Mouse (Mus musculus): ENCODE data around the gene Ispd.
"Not testable (repeated sequence)": the region's sequence is repeated elsewhere in the genome, so short reads cannot be mapped to it uniquely, and the experiment has no call there.

Gene Ispd

GRCm38 (mm10) chr12:36381441-36382340 is at the start of gene Ispd, which contains the start of gene D630036H23Rik:
Gene Ispd, plus strand, starts transcription at chr12:36381450.
Gene D630036H23Rik, minus strand, starts transcription at chr12:36382181.
- peak; percentile 90 for DNase-seq

DNA sequence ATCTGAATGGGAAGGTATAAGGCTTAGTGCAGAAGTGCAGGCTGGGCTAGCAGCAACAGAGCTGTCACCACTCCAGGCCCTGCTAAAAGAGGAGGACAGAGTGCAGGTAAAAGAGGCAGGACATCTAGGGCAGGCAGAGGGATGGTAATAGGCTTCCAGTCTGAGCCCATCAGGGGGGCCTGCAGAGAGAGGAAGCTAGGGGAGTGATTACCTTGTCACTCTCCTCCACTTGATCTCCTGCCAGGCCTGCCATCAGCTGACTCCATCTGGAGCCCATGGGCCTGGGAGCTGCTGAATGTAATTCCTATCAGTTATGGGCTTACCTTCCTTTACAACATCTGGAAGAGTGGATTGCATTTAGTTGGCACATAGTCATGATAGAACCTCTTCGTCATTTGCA is 48.6 kb upstream of the Ispd start:
- no peak for DNase-seq

DNA sequence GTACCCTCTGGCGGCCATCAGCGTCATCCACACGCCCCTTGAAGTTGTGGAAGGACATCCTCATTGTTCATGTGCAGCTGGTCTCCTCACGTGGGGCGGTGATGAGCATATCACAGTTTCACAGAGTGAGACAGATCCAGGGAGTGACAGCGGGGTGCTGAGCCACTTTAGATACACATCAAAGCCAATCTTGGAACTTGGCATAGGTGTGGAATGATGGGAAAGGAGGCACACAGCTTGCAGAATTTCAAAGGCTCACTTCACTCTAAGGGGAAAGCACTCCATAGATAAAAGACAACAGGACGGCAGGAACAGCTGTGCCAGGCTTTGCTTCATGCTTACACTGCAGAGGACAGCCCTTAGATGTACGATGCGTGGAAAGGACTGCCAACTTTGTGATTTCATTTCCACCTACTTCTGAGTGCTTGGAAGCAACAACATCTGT is 47.4 kb upstream of the Ispd start:
- no peak for DNase-seq

- peak; percentile 5 for DNase-seq
These were observed 37.1 kb upstream of the Ispd start for GRCm38 (mm10) chr12:36344131-36344530.

DNA sequence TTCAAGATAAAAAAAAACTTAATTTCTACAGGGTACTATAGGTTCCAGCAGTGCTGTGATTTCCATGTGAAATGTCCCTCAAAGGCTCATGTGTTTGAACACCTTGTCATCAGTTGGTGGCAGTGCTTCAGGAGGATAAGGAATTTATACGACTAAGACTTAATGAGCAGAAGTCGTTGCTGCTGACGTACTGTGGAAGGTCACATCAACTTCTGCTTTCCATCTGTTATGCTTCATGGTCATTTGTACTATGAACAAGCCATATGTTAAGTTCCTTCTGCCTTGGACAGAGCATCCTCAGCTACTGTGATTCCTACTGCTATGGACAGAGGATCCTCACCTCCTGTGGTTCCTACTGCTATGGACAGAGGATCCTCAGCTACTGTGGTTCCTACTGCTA is 21.2 kb upstream of the Ispd start:
- DNase-seq = no peak

DNA sequence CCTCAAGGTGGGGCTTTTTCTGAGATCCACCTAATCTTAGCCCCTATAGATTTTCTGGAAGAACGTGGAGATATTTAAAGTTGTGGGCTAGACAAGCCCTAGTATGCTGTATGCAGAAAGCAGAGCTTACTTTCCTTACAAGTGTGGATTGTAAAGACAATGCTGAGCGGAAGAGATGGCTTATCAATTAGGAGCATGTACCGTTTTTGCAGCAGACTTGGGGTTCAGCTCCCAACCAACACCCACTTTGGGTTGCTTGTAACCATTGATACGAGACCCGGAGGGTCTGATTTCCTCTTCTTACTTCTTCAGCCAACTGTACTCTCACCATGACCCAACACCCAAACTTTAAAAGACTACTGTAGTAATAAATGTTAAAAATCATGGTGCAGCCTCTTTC is 20.6 kb upstream of the Ispd start:
- no peak for DNase-seq

DNA sequence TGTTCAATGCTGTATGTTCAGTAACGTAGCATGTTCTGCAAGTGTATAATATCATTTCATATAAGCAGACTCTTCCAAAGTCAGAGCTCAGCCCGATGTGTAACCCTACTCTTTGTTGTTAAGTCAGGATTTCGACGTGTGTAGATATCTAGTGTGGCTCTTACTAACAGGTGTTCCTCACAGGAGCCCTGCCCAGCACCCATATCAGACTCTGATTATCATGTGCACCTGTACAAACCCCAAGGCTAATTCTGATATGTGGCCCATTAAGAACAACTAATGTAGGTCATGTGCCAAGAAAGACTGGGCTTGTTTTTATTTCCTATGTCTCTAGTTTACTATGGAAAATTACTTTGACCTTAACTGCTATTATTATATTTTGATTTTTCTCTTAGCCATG is 17.2 kb upstream of the Ispd start:
- DNase-seq = no peak

DNA sequence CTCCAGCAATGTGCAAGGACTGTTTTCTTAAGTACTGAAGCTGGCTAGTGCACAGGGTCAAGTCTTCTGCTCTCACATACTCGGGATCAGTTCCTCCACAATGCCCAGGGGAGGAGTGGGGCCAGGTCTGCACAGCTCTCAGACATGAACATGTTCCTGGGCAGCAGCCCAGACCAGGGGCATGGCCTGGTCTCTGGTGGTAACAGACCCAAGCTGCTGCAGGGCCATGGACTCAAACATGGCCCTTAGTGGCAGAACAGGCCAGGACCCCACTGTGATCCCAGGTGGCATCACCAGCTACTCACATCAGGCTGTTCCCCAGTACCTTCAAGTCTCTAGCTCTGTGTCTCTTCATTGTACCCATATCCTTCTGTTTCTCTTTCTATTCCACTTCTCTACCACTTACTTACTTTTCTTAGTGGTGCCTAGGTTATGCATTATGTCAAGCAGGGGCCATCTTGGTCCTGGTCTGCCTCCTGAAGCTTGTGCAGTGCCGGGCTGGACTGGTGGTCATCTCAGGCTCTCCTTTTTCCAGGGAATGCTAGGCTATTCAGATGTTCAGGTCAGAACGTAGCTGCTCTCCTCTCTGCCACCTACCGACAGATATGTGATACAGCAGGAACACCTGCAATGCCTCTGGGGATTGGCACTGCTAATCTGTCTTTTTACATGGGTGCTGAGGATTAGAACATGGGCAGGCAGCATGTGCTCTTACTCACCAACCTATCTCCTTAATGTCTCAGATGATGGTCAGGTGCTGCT is 7.8 kb upstream of the Ispd start:
- peak; percentile 5 for DNase-seq

- not testable (repeated sequence) for DNase-seq
These were observed 4.9 kb upstream of the Ispd start for GRCm38 (mm10) chr12:36376391-36376790.

DNA sequence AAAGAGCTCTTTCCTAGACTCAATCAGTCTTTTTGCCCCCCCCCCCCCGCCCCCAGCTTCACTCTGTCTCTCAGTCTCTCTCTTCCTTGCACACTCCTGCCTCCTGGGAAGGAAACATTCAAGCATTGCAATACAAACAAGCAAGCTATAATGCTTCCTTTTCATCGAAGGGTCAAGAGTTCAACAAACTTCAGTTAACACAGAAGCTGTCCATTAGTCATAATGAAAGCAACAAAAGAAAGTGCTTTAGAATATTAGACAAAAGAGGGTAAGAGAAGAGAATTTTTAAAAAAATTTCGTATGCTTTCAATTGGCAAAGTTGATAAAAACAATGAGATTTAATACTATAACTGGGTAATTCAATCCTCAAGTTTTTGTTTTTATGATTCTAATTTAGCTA is 996 bp upstream of the Ispd start:
- peak; percentile 46 for DNase-seq

DNA sequence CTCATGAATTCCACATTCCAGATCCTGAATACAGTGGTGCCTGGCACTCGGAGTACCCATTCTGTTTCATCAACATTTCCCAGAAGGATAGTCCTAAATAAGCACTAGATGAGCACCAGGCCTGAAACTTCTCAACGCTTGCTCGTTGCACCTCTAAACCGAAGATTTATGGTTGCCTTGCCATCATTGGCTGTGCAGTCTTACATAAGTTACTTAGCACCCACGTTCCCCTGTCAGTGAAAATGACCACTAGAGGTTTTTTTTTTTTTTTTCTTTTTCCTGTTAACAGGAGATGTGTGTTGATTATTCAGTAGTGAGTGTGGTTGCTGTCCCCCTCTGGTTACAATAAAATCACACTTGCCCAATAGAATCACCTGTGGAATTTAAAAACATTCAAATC is 444 bp upstream of the Ispd start:
- peak; percentile 28 for DNase-seq

GRCm38 (mm10) chr12:36385386-36385785 is 4.1 kb downstream of the Ispd start:
- no peak for DNase-seq

DNA sequence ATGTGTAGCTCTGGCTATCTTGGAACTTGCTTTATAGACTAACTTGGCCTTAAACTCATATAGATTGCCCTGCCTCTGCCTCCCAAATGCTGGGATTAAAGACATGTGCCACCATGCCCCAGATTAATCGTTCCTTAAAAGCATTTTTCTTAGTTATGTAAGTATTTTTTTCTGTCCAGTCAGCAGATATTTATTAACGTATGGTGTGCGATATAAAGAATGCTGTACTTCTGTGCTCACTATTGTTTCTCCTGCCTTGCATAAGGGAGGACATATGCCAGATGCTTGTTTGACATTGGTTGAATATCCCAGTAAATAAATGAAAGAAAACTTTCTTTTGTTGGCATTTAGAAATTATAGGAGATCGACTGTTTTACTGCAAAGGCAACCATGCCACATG is 5.7 kb downstream of the Ispd start:
- DNase-seq = no peak

GRCm38 (mm10) chr12:36395115-36395514 is 13.9 kb downstream of the Ispd start:
- DNase-seq = no peak

DNA sequence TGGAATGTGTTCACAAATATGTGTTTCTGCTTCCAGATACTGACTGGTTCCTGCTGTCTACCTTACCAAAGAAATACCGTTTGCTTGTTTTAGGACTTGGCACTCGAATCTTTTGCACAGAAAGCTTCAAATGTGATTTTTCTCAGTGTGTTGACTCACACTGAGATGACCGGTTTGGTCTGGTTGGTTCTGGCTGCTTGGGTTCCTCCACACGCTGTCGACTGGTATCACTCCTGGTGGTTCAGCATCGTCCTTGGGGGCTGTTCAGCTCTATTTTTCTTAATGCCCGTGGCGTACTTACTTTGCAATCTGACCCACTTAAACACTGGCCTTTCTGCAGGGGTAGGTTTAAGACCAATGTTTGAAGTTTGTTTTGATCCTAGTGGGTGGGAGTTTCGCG is 42.4 kb downstream of the Ispd start:
- peak; percentile 34 for DNase-seq

DNA sequence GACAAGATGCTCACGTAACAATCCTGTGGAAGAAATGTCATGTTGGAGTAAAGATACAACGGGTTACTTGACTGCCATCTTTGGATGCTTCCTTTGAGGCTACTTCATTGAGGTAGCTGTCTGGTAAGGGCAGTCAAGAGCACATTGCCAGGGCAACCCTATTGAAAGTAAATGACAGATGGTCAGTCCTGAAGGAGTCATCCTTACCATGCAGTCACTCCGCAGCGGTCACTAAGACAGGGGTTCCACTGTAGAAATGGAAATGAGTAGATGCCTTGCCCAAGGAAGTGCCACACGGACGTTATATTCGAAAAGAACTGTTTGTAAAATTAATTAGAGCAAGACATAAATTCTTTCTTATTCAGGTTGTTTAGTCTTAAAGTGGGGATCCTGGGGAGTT is 44.0 kb downstream of the Ispd start:
- peak; percentile 7 for DNase-seq

DNA sequence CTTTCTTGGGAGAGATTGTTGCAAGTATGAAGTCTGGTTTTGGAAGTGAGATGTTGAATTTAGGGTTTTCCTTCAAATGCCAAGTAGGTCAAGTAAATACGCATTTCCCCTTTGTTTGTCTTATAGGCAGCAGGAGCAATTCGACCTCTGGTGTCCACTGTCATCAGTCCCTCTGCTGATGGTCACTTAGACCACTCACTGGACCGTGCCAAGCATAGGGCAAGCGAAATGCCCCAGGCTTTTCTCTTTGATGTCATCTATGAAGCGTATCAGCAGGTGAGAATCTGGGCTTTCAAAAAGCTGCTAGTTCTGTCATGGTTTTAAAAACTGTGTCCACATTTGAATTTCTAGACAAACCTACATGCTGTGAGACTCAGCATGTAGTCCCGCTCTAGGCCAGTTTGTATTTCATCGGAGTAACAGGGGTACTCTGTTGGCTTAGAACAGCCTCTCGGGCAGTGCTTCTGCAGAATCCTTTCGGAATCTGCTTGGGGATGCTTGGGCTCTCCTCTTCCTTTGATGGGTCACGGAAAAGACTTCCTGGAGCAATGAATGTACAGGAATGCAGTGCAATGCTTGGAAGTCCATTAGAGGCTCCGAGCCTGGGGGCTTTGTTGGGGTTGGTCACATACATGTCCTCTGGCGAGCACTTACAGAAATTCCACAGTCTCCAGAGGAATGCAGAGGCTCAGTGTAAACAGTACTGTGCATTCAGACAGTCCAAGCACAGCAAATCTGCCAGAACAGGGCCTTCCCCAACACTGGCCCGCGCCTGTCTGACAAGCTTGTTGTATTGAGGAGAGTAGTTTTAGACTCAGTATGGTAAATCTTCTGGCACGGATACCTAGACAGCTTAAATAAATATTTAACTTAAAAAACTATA is 45.2 kb downstream of the Ispd start:
- peak; percentile 28 for DNase-seq

GRCm38 (mm10) chr12:36436956-36437355 is 55.7 kb downstream of the Ispd start:
- DNase-seq = no peak

GRCm38 (mm10) chr12:36439396-36439795 is 58.1 kb downstream of the Ispd start:
- DNase-seq = no peak

GRCm38 (mm10) chr12:36456002-36456401 is 74.8 kb downstream of the Ispd start:
- no peak for DNase-seq

DNA sequence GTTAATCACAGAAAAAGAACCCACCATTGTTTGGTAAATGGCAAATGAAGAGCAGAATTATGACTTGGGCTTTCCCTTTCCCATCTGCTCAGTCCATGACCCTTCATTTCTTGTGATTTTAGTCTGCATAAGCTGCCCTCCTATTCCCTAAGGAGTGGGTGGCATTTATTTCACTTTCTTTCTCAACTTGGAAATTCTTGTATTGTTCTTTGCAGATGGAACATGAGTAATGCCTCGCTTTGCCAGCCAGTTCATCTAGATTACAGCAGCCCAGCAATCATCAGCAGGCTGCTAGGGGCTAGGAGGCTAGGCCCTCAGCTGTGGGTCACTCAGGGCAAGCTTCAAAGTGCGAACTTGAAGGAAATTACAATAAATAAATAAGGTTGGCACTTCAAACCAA is 76.5 kb downstream of the Ispd start:
- DNase-seq = no peak

- DNase-seq = no peak
These were observed 87.2 kb downstream of the Ispd start for GRCm38 (mm10) chr12:36468325-36469044.

All from embryo, embryonic 11 days (tissue).